Mouse (Mus musculus): ENCODE measurements around the gene Btg2. TPM values are rescaled to one million over a fixed set of nuclear protein-coding genes. Genes with fewer than 3 reads are reported as not detected.
A peak's percentile ranks its signal among the peaks of the same experiment; 100 is the strongest.

Btg2 gene
- polyA plus RNA-seq, 1 experiment from 2014 or later, result 96.8 TPM

GRCm38 (mm10) chr1:134062411-134063085, 16.4 kb downstream of the Btg2 start:
- Histone ChIP-seq H3K27me3 (ENCODE audit: control insufficient read depth, insufficient read depth, low read length) (no peaks in the 10 kb centered on the region), H3K36me3 (ENCODE audit: control insufficient read depth, insufficient read depth, low read length) (no peaks in the 10 kb centered on the region), H3K27ac (replicated peaks) (peak overlapping the region; percentile 99), H3K9me3 (ENCODE audit: control insufficient read depth, low read length) (no peaks in the 10 kb centered on the region), H3K4me3 (ENCODE audit: low read depth, low read length) (no peak overlapping the region), H3K9ac (ENCODE audit: low read length) (peak overlapping the region; percentile 58), H3K4me1 (replicated peaks; ENCODE audit: control insufficient read depth, insufficient read depth) (peaks cover 38% of the 10 kb centered on the region), H3K4me2 (replicated peaks; ENCODE audit: low read depth) (peak overlapping the region; percentile 49)
- ATAC-seq (ENCODE audit: low FRiP score, low TSS enrichment) (no peak), DNase-seq (ENCODE audit: low spot score) (no peak)
- 11% methylated on average over 11 of the region's 11 CpGs for WGBS
- no peak for TF ChIP-seq EP300 (optimal IDR thresholded peaks at IDR 0.05)
- TF ChIP-seq CTCF (IDR thresholded peaks at IDR 0.05; ENCODE audit: low read depth), result no peak

DNA sequence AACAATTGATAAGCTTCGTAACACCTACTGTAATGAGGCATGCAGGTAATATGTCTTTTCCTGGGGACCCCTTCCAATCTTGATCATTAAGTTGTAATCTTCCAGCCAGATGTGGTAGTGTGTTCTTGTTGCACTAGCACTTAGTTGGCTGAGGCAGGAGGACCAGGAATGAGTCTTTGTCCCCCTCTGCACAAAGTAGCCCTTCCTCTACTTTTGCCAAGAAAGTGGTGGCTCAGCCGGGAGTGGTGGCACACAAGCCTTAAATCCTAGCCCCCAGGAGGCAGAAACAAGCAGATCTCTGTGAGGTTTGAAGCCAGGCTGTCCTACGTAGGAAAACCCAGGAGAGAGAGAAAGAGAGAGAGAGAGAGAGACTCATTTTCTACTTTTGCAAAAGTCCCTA, 17.0 kb downstream of the Btg2 start:
- no peak for DNase-seq (ENCODE audit: low spot score)
- Histone ChIP-seq H3K27me3 (ENCODE audit: control insufficient read depth, insufficient read depth, low read length) (no peaks in the 10 kb centered on the region), H3K4me1 (replicated peaks; ENCODE audit: control insufficient read depth, insufficient read depth) (peaks cover 36% of the 10 kb centered on the region), H3K36me3 (ENCODE audit: control insufficient read depth, insufficient read depth, low read length) (no peaks in the 10 kb centered on the region), H3K27ac (replicated peaks) (peak overlapping the region; percentile 99), H3K9ac (ENCODE audit: low read length) (no peak overlapping the region), H3K9me3 (ENCODE audit: control insufficient read depth, low read length) (no peaks in the 10 kb centered on the region), H3K4me2 (replicated peaks; ENCODE audit: low read depth) (0 out of 2 replicates have a peak overlapping the region, but pooled peaks have one; percentile 65), H3K4me3 (ENCODE audit: low read depth, low read length) (no peak overlapping the region)
- TF ChIP-seq CTCF (IDR thresholded peaks at IDR 0.05; ENCODE audit: low read depth), result no peak
- TF ChIP-seq EP300 (optimal IDR thresholded peaks at IDR 0.05), result no peak
- no peak for ATAC-seq (ENCODE audit: low FRiP score, low TSS enrichment)
- 57% methylated on average over 3 of the region's 3 CpGs for WGBS

GRCm38 (mm10) chr1:134060849-134061569, 17.9 kb downstream of the Btg2 start:
- TF ChIP-seq CTCF (IDR thresholded peaks at IDR 0.05; ENCODE audit: low read depth) (peak; percentile 62), EP300 (optimal IDR thresholded peaks at IDR 0.05) (peak; percentile 80)
- Histone ChIP-seq H3K9ac (ENCODE audit: low read length) (peak overlapping the region; percentile 69), H3K36me3 (ENCODE audit: control insufficient read depth, insufficient read depth, low read length) (no peaks in the 10 kb centered on the region), H3K27me3 (ENCODE audit: control insufficient read depth, insufficient read depth, low read length) (no peaks in the 10 kb centered on the region), H3K27ac (replicated peaks) (peak overlapping the region; percentile 99), H3K4me3 (ENCODE audit: low read depth, low read length) (peak overlapping the region; percentile 32), H3K4me1 (replicated peaks; ENCODE audit: control insufficient read depth, insufficient read depth) (peaks cover 33% of the 10 kb centered on the region), H3K4me2 (replicated peaks; ENCODE audit: low read depth) (peak overlapping the region; percentile 65), H3K9me3 (ENCODE audit: control insufficient read depth, low read length) (no peaks in the 10 kb centered on the region)
- DNase-seq (ENCODE audit: low spot score), result peak; percentile 94
- WGBS, result 1% methylated on average over 31 of the region's 31 CpGs
- peak; percentile 89 for ATAC-seq (ENCODE audit: low FRiP score, low TSS enrichment)

GRCm38 (mm10) chr1:134059739-134060695, 18.9 kb downstream of the Btg2 start:
- Histone ChIP-seq H3K9me3 (ENCODE audit: control insufficient read depth, low read length) (no peaks in the 10 kb centered on the region), H3K4me3 (ENCODE audit: low read depth, low read length) (peak overlapping the region; percentile 32), H3K4me1 (replicated peaks; ENCODE audit: control insufficient read depth, insufficient read depth) (peaks cover 31% of the 10 kb centered on the region), H3K4me2 (replicated peaks; ENCODE audit: low read depth) (peak overlapping the region; percentile 65), H3K36me3 (ENCODE audit: control insufficient read depth, insufficient read depth, low read length) (no peaks in the 10 kb centered on the region), H3K27ac (replicated peaks) (peak overlapping the region; percentile 99), H3K27me3 (ENCODE audit: control insufficient read depth, insufficient read depth, low read length) (no peaks in the 10 kb centered on the region), H3K9ac (ENCODE audit: low read length) (peak overlapping the region; percentile 60)
- ATAC-seq (ENCODE audit: low FRiP score, low TSS enrichment) (no peak), DNase-seq (ENCODE audit: low spot score) (no peak)
- 56% methylated on average over 16 of the region's 16 CpGs for WGBS
- TF ChIP-seq EP300 (optimal IDR thresholded peaks at IDR 0.05) (no peak), CTCF (IDR thresholded peaks at IDR 0.05; ENCODE audit: low read depth) (peak; percentile 74)

DNA sequence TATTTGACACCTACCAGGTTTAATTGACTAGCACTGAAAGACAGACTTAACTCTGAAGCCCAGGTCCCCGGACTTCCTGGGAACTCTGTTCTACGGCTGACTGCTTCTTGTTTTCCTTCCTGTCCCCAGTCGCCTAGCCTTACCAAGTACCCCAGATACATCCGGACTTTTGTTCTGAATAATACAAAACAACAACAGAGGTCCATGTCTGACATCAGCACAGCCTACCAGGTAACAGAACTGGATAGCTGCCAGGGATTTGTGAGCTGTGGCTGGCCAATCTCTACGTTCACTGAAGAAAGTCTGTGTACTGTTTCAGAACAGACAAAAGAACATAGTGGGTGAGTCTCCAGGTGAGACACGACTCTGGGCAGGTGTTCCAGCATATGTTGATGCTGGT, 20.1 kb downstream of the Btg2 start:
- ATAC-seq (ENCODE audit: low FRiP score, low TSS enrichment) (no peak), DNase-seq (ENCODE audit: low spot score) (no peak)
- peak overlapping the region; percentile 70 for H3K27ac ChIP-seq (replicated peaks)
- H3K9ac ChIP-seq (ENCODE audit: low read length), result no peak overlapping the region
- TF ChIP-seq CTCF (IDR thresholded peaks at IDR 0.05; ENCODE audit: low read depth) (no peak), EP300 (optimal IDR thresholded peaks at IDR 0.05) (no peak)
- H3K27me3 ChIP-seq (ENCODE audit: control insufficient read depth, insufficient read depth, low read length), result no peaks in the 10 kb centered on the region
- peaks cover 22% of the 10 kb centered on the region for H3K4me1 ChIP-seq (replicated peaks; ENCODE audit: control insufficient read depth, insufficient read depth)
- H3K4me2 ChIP-seq (replicated peaks; ENCODE audit: low read depth), result no peak overlapping the region
- 43% methylated on average over 6 of the region's 6 CpGs for whole genome bisulfite sequencing
- no peaks in the 10 kb centered on the region for H3K9me3 ChIP-seq (ENCODE audit: control insufficient read depth, low read length)
- no peaks in the 10 kb centered on the region for H3K36me3 ChIP-seq (ENCODE audit: control insufficient read depth, insufficient read depth, low read length)
- H3K4me3 ChIP-seq (ENCODE audit: low read depth, low read length), result no peak overlapping the region
